Mouse (Mus musculus): ENCODE data around the gene Unc13a.
"Not testable (repeated sequence)": the region's sequence is repeated elsewhere in the genome, so short reads cannot be mapped to it uniquely, and the experiment has no call there.

Unc13a gene

DNA sequence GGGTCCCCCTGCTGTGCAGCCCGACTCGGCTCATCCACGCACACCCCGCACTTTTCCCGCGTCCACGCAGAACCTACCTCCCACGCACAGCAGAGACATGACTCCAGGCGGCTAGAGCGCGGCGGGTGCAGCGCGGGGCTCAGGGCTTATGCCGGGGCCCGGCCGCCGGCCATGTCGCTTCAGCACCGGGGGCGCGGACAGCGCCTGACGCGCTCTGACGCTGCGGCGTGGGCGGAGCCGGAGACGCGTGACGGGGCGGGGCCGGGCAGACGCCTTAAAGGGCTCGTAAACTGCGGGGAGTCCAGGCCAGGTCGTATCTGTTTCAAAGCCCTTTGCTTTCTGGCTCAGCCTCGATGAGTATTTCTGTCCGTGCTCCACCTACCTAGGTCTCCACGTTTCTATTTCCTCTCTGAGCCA is at the start of gene Unc13a:
Gene Unc13a, minus strand, starts transcription at position 209 of the 417 bp plus-strand sequence.
- peak; percentile 91 for DNase-seq (ENCODE audit: low read depth, low spot score)

DNA sequence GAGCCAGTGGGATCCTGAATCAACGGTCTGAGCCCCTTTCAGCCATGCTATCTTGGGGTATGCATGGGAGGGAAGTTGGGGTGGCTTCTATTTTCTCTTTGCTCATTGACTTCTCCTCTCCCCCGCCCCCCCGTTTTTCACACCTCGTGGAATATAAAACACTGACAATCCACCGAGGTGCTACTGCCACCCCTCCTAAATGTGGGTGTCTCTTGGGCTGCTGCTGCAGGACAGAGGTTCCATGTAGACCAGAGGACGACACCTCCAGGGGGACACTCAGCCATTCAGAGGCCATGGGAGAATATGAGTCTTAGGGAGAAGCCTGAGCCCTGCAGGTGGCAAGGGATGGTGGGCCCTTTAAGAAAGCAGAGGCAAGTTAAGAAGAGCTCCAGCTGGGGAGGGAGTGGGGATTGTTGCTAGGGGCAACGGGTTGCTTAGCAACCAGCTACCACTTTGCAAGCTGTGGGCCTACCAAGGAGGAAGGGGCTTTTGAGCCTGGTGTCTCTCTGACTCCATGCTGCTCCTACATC is 48.4 kb upstream of the Unc13a start:
- no peak for DNase-seq (ENCODE audit: low read depth, low spot score)

DNA sequence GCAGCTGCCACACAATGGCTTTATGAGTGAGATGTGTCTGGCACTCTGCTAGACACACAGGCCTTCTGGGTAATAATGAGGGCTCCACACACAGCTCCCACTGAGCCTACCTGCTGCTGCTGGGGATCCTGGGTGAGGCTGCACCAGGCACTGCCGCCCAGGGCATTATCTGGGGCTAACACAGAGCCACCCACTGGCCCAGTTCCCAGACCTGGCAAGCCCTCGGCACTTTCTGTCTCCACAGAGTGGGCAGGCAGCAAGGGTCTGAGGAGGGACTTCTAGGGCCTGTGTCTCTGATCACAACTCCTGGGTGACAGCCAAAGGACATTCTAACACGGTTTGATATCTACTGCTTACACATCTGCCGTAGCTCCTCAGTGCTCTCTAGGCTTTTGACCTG is 47.7 kb upstream of the Unc13a start:
- no peak for DNase-seq (ENCODE audit: low read depth, low spot score)

DNA sequence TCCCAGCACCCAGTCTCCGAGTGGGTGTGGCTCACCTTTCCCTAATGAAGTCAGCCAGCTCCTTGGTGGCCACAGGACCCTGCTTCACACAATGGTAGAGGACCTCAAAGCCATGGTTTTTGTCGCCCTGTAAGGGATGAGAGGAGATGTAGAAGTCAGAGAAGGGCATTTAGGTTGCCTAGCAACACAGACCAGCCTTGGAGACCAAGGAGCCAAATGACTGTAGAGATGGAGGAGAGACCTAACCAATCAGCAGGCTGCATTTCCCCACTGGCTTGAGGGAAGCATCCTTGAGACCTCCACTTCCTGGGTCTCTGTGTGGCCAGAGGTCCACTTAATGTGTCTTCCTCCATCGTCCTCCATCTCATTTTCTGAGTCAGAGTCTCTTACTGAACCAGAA is 46.7 kb upstream of the Unc13a start:
- DNase-seq (ENCODE audit: low read depth, low spot score), result no peak

DNA sequence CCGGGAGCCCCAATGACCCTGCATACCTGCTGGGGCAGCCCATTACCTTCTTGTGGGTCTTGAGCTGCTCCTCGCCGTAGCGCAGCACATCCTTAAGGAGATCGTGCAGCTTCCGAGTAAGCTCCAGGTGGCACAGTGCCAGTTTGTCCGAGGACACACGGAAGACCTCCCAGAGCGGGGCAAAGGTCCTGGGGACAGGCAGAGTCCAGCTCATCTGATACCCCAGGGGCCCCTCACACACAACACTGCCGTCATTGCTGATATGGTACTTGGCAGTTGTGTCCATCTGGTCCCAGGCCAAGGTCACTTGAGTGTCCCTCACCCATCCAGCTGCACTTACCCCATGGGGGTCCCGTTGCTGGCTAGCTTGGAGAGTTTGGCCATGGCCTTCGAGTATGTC is 45.5 kb upstream of the Unc13a start:
- DNase-seq (ENCODE audit: low read depth, low spot score), result no peak

DNA sequence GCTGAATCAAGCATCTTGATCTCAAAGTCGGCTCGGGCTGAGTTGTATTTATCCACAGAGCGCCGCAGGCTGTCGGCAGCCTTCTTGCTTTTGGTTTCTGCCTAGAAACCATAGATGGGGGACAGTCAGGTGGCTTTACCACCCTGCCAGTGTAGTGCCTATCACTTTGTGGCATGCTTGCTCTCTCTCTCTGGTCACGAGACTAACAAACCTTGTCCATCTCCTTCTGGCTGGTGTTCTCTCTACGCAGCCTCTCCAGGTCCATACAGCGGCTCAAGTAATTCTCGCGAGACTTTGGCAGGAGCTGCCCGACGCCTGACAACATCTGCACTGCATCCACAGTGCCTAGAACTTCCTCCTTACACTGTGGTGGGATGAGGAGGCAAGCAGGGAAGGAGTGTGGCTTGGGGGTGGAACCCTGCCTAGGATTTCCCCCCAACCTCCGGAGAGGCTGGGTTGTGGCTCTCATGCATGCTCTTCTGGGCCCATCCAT is 45.0 kb upstream of the Unc13a start:
- DNase-seq (ENCODE audit: low read depth, low spot score), result no peak

DNA sequence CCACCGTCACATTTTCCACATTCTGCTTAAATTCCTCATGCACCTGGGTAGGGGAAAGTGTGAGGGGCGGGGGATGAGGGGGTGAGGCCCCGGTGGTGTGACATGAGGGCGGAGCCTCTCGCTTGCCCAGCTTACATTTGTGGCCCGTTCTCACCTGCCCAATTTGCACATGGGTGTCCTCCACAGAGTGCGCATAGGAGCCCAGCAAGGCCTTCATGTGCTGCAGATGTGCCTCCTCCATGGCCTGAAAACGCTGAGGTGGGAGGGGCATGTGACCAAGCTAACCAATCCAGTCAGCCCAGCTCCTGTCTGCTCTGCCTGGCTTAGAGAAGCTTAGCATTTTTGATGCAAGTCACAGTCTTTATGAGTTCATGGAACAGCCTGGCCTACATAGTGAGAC is 44.0 kb upstream of the Unc13a start:
- DNase-seq (ENCODE audit: low read depth, low spot score), result no peak

DNA sequence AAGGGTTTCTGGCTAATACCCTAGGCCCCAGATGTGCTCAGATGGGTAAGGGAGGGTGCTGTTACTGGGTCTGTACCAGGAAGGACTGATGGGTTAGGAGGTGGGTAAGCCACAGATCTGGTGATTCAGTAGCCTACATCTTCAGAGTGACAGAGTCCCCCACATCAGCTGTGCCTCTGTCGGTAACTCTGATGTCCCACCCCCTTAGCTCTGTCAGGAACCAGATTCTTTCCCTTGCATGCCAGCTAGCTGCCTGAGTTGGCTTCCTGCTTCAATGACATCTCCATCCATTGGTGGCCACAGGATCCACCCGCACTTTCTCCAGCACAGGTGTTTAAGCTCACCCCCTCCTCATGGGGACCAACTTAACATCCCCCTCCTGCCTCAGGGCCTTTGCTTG is 40.0 kb upstream of the Unc13a start:
- DNase-seq (ENCODE audit: low read depth, low spot score), result no peak

DNA sequence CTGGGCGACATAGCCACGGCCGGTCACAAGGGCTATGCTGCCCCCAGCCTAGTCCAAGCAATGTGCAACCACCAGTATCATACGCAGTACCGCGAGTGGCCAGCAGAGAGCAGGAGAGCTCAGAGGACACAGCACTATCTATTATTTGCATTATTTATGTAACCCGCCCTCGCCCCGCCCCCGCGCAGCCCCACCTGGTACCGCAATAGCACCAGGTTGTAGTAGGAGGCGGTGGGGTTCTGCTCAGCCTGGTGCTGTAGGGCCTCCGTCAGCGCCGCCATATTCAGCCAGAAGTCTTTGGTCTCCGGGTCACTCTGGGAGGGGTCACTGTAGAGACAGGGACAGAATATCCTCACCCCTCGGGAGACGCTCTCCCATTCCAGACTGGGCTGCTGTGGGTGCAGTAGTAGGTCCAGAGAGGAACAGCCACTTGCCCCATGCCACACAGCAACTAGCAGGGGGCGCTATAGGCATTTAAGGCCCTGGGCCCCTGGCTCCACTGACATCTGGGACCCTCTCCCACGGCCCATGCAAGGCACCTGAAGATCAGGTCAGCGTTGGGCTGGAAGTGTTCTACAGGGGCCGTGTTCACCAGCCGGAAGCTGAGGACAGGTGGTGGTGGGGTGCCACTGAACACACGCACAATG is 38.4 kb upstream of the Unc13a start:
- peak; percentile 73 for DNase-seq (ENCODE audit: low read depth, low spot score)

DNA sequence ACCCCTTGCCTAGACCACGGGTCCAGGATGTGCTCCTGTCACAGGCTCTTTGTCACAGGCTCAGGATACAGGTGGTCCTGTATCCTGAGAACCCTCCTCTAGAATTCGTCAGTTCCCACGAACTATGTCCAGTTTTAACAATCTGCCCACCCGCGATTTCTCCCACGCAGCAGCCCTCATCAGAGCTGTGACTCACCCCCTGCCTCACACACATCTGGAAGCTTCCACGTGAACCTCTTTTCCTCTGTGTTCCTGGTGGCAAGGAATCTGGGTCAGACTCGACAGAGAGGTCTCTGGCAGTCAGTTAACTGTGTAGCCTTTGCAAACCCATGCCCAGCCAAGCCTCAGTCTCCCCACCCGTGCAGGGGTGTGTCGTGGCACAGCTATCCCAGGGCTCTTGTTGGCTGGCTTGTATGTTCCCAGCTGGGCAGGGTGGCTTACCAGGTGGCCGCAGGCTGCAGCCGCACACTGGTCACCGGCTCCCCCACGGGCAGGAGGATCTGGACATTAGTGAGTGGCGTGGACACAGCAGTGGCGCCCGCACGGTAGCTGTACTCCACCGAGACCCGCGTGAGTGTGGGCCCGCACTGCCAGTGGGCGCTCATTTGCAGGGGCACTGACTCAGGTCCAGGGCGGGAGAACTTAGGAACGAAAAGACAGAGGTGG is 37.7 kb upstream of the Unc13a start:
- DNase-seq (ENCODE audit: low read depth, low spot score), result no peak

DNA sequence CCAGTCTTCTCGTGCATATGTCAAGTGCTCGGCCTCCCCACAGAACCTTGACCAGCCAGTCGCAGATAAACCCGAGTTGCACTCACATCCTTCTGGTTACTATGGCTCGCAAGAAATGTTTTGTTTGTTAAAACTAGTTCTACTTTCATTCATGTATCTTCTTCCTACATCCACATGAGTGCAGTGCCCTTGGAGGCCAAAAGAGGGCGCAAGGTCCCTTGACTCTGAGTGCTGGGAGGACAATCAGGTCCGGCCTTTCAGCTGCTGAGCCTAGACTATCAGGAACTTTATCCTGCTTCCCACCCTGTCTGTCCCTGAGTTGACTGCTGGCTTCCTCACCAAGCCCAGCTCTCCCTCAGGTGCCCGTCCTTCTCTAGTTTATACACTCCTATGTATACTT is 36.3 kb upstream of the Unc13a start:
- DNase-seq (ENCODE audit: low read depth, low spot score), result peak; percentile 67

DNA sequence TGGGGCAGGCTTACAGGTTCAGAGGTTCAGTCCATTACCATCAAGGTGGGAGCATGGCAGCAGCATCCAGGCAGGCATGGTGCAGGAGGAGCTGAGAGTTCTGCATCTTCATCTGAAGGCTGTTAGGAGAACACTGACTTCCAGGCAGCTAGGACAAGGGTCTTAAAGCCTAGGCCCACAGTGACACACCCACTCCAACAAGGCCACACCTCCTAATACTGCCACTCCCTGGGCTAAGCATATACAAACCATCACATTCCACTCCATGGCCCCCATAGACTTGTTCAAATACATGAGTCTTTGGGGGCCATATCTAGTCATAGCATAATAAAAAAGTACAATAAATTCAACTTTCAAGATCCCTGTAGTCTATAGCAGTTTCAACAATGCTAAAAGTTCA is 31.8 kb upstream of the Unc13a start:
- not testable (repeated sequence) for DNase-seq (ENCODE audit: low read depth, low spot score)

DNA sequence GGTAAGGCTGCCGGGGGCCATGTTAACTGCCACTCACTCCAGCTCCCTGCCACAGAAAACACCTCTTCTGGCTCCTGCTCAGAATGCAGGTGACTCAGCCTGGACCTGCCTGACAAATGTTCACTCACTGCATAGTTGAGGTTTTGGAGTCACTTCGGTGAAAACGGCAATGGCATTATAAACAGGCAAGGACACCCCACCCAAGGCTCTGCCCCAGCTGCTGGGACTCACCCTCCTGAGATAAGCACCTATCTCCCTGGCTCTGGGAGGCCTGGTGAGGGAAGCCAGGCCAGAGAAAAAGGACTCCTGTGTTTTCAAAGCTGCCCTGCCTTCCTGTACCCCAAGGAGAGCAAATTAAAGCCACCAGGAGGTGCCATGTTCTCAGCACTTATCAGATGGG is 31.4 kb upstream of the Unc13a start:
- DNase-seq (ENCODE audit: low read depth, low spot score), result no peak

DNA sequence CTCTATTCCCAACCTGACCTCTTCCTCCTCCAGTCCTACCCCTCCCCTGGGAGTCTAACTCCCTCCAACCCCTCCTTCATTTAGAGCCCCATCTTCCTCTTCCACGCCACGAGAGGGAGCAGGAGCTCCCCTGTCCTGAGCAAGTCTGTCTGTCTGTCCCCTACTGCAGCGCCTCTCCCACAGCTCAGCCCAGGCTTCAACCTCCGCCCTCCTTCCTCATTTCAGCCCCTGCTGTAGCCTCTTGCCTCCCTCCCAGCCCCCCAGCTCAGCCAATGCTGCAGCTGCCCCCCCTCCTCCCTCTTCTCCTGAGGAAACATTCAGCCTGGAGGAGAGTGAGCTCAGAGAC is 30.5 kb upstream of the Unc13a start:
- peak; percentile 42 for DNase-seq (ENCODE audit: low read depth, low spot score)

DNA sequence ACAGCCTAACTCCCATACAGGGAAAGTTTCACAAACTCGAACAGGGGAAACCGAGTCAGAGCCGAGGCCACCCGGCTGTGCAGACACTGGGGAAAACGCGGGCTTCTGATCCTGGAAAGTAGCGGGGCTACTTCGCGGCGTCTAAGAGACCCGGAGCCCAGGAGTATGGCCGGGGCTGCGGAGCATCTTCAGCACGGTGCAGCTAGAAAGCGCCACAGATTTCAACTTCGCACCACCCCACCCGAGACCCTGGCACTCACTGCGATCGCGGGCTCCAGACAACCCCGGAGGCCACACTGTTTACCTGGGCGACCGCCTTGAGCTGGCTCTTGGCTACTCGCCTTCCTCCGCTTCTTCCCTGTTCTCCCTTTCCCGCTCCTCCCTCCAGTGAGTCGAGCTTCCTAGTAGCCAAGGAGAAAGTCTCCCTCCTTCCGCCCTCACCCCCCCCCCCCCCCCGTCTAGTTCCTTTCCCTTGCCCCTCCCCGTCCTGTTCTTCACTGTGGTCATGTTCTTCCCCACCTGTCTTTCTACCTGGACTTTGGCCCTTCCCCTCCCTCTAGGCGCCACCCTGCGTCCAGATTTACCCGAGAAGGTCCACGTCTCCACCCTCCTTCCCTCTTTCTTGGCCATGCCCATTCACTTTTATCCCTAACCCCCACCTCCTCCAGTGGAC is 30.0 kb upstream of the Unc13a start, which contains the start of gene B3gnt3:
Gene B3gnt3, minus strand, starts transcription at position 376 of the 673 bp plus-strand sequence.
- DNase-seq (ENCODE audit: low read depth, low spot score), result no peak

DNA sequence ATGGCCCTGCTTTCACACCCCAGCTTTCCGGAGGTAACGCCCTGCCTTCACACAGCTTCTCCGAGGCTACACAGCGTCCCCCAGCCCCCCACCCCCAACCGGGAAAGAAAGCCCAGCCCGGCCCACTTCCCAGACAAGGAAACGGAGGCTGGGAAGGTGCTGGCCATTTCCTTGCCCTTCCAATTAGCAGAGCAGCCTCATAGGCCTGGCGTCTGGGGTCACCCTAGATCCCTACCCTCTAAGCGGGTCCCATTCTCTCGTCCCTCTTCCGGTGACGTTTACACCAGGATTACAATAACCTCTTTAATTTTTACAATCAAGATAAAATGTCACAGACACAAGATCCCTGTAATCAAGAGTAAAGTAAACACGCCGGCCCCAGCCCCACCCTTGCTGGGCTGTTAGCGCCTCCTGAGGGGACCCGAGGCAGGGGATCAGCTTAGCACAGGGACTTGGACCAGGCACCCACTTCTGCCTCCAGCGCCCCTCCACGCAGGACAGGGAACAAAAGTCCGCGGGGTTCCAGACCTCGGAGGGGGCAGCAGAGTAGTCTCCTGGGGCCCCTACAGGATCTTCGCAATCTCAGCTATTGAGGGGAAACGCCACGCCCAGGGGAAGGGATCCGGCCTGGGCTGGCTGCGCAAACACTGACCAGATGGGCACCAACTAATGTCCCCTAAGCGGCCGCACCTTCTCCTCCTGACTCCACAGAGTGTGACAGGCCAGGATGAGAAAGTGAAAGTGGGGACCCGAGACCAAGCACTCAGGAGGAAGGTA is 29.1 kb upstream of the Unc13a start:
- no peak for DNase-seq (ENCODE audit: low read depth, low spot score)

DNA sequence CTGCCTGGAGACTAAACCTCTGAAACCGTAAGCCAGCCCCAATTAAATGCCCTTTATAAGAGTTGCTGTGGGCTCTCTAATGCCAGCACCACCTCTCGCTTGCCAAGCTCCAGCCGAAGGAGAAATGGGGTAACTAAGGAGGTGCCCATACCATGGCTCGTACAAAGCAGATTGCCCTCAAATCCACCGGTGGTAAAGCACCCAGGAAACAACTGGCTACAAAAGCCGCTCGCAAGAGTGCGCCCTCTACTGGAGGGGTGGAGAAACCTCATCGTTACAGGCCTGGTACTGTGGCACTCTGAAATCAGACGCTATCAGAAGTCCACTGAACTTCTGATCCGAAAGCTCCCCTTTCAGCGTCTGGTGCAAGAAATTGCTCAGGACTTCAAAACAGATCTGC is 23.9 kb upstream of the Unc13a start:
- DNase-seq (ENCODE audit: low read depth, low spot score), result not testable (repeated sequence)

DNA sequence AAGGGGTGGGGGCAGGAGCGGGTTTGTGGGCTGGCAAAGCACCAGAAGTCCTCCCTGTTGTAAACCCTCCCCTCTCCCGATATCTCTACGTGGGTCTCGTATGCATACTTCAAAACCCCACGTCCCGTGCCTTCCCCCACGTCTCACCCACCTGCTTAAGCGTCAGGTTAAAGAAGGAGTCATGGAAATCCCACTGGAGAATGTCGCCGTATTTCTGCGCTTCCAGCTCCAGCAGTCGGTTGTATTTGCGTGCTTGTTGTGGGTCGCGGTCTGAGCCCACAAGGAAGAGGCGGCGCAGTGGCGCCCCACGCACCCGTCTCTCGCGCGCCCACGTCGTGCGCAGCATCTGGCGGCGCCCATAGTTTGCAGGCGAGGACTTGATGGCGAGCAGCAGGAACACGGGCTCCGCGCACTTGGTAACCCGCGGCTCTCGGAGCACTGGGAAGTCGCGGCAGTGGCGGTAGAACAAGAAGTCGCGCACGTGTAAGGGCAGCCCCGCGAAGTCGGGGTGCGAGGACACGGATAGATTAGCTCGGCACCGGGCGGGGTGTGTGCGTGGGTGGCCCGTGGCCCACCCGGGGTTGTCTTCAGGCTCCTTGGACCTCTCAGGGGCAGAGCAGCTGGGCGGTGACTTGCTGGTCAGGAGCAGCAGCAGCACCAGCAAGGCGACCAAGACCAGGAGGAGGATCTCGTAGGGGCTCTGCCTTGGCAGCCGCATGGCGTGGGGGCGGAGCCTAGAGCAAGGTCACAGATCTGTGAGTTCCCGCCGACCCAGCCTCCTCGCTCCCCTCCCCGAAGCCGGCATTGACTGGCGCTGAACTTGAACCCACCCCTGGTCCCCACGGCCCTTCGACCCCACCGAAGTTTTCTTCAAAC is 21.8 kb upstream of the Unc13a start:
- peak; percentile 65 for DNase-seq (ENCODE audit: low read depth, low spot score)

DNA sequence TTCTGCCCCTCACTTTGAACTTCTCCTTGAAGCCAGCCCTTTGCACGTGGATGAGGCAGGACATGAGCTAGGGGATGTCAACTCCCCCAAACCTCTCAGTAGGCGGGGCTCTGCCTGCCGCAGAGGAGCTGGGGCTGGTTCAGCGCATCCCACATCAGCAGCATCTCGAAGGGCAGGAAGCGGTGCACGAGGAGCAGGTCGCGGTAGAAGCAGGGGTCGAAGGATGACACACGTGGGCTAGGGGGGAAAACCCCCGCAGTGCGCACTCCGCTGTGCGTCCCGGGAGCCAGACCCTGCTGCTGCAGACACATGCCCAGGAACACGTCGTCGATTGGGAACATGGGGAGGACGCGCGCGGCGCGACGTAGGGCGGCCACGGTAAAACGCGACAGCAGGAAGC is 21.0 kb upstream of the Unc13a start:
- DNase-seq (ENCODE audit: low read depth, low spot score), result peak; percentile 88

DNA sequence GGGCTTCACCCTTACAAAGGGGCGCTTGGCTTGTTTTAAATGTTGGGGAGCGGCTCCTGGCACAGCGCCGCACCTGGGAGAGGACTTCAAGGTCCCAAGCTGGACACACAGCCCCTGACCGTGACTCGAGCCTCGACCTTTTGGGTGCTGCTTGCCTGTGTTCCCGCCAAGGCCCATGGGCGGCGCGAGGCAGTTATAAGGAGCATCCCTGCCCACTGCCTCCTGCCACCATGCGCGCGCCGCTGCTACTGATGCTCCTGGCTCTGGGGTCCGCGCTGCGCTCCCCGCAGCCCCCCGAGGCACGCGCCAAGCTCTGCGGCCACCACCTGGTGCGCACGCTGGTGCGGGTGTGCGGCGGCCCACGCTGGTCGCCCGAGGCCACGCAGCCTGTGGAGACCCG is 17.5 kb upstream of the Unc13a start, which contains the start of gene Insl3:
Gene Insl3, plus strand, starts transcription at position 187 of the 400 bp plus-strand sequence.
- DNase-seq (ENCODE audit: low read depth, low spot score), result no peak

DNA sequence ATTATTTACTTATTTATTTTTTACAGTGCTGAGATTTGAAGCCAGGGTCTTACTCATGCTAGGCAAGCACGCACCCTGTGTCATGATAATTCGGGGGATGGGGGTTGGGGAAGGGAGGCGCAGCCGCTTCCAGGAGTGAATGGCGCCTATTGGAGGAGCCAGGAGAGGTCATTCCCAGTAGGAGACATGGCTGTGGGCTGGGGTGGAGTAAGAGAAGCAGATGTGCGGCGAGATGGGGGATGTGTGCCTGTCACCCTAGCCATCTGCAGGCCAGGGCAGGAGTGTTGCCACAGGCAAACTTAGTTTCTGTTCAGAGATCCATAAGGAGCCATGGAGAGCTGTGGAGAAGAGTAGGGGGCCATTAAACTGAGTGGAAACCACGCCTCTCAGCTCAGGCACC is 16.1 kb upstream of the Unc13a start:
- no peak for DNase-seq (ENCODE audit: low read depth, low spot score)

Data from CD4-positive helper T cell, adult 2 months (primary cell).